Mouse (Mus musculus) stomach, embryonic 14.5 days (tissue): Measurements from ENCODE around the gene Snx13. TPM values are rescaled to one million over a fixed set of nuclear protein-coding genes. Genes with fewer than 3 reads are reported as not detected.

ENCODE experiments used
- ATAC-seq: fragments of 200-750 bp; cut with Nextera tagmentation; 2 replicates; pipeline ENCODE4 v1.8.0; 2017; ENCODE audit warnings: low read depth, moderate TSS enrichment; ENCODE audit not compliant: insufficient number of reproducible peaks, insufficient read depth, low FRiP score
- H3K27ac ChIP-seq: fragments of 300-500 bp; sonication (generic); 2 replicates; pipeline ENCODE4 v1.5.1; 2014; ENCODE audit warnings: mild to moderate bottlenecking, low read length, moderate library complexity, mixed read lengths
- H3K27me3 ChIP-seq: fragments of 300-500 bp; sonication (generic); 2 replicates; pipeline ENCODE4 v1.6.1; 2014; ENCODE audit warnings: low read length, control low read depth, mixed read lengths; ENCODE audit not compliant: control insufficient read depth, insufficient read depth
- H3K36me3 ChIP-seq: fragments of 300-500 bp; sonication (generic); 2 replicates; pipeline ENCODE4 v1.6.1; 2014; ENCODE audit warnings: mild to moderate bottlenecking, control low read depth, low read length, moderate library complexity, mixed read lengths; ENCODE audit not compliant: control insufficient read depth, insufficient read depth
- H3K4me1 ChIP-seq: fragments of 300-500 bp; sonication (generic); 2 replicates; pipeline ENCODE4 v1.6.1; 2014; ENCODE audit warnings: low read length, control low read depth, mixed read lengths; ENCODE audit not compliant: control insufficient read depth, insufficient read depth
- H3K4me2 ChIP-seq: fragments of 300-500 bp; sonication (generic); replicated peaks from 2 replicates; pipeline ENCODE4 v1.6.1; 2014; ENCODE audit warnings: low read depth, low read length, control low read depth
- H3K4me3 ChIP-seq: fragments of 300-500 bp; sonication (generic); 2 replicates; pipeline ENCODE4 v1.5.1; 2014; ENCODE audit warnings: low read depth, low read length, control low read depth
- H3K9ac ChIP-seq: fragments of 300-500 bp; sonication (generic); replicated peaks from 2 replicates; pipeline ENCODE4 v1.6.1; 2014; ENCODE audit warnings: low read depth, mild to moderate bottlenecking, control low read depth, low read length, moderate library complexity, mixed read lengths
- H3K9me3 ChIP-seq: fragments of 300-500 bp; sonication (generic); 2 replicates; pipeline ENCODE4 v1.6.1; 2016; ENCODE audit warnings: low read depth, low read length, control low read depth; ENCODE audit not compliant: control insufficient read depth
- WGBS: fragments of 180-500 bp; shearing (Covaris S2); extraction: QIAGEN DNeasy Blood & Tissue Kit; methylation state at CpG from one replicate; pipeline ENCODE4 v1.1.7; 2014; 5-methylcytosine and 5-hydroxymethylcytosine counted together
- polyA plus RNA-seq: library from polyadenylated mRNA; unstranded; fragments of >200 nt; fragmentation: Nextera tagmentation; extraction: Ambion mirVana; gene quantifications from 2 replicates; pipeline ENCODE4 v1.2.1, GENCODE M21; 2014

Snx13 gene
- polyA plus RNA-seq, 1 experiment from 2014 or later, result 24.8 TPM

GRCm38 (mm10) chr12:35013950-35014349 lies 33.0 kb upstream of the Snx13 start:
- no peaks in the 10 kb centered on the region for H3K9me3 ChIP-seq
- no peak overlapping the region for H3K9ac ChIP-seq
- H3K27ac ChIP-seq, result no peak overlapping the region
- no peak overlapping the region for H3K4me2 ChIP-seq
- no peaks in the 10 kb centered on the region for H3K4me1 ChIP-seq
- no peaks in the 10 kb centered on the region for H3K27me3 ChIP-seq
- H3K4me3 ChIP-seq, result no peak overlapping the region
- WGBS, result 66% methylated on average over 2 of the region's 2 CpGs
- no peaks in the 10 kb centered on the region for H3K36me3 ChIP-seq
- ATAC-seq, result no peak

GRCm38 (mm10) chr12:35016056-35016455 lies 30.9 kb upstream of the Snx13 start:
- no peak for ATAC-seq

GRCm38 (mm10) chr12:35016481-35017250 lies 30.3 kb upstream of the Snx13 start:
- H3K9ac ChIP-seq, result no peak overlapping the region
- H3K4me2 ChIP-seq, result no peak overlapping the region
- ATAC-seq, result no peak
- no peaks in the 10 kb centered on the region for H3K27me3 ChIP-seq
- H3K4me1 ChIP-seq, result no peaks in the 10 kb centered on the region
- no peaks in the 10 kb centered on the region for H3K36me3 ChIP-seq
- WGBS, result 79% methylated on average over 9 of the region's 9 CpGs
- no peak overlapping the region for H3K27ac ChIP-seq
- H3K4me3 ChIP-seq, result no peak overlapping the region
- H3K9me3 ChIP-seq, result no peaks in the 10 kb centered on the region

More at GRCm38 (mm10) chr12:35016056-35016455, 30.9 kb upstream of the Snx13 start:
- no peaks in the 10 kb centered on the region for H3K9me3 ChIP-seq
- no peaks in the 10 kb centered on the region for H3K36me3 ChIP-seq
- no peak overlapping the region for H3K9ac ChIP-seq
- H3K27me3 ChIP-seq, result no peaks in the 10 kb centered on the region
- no peak overlapping the region for H3K4me2 ChIP-seq
- WGBS, result 58% methylated on average over 3 of the region's 3 CpGs
- no peak overlapping the region for H3K4me3 ChIP-seq
- H3K27ac ChIP-seq, result no peak overlapping the region
- H3K4me1 ChIP-seq, result no peaks in the 10 kb centered on the region

GRCm38 (mm10) chr12:35018679-35019237 lies 28.2 kb upstream of the Snx13 start:
- Histone ChIP-seq H3K27me3 (no peaks in the 10 kb centered on the region), H3K4me2 (no peak overlapping the region), H3K36me3 (no peaks in the 10 kb centered on the region), H3K9me3 (no peaks in the 10 kb centered on the region), H3K9ac (no peak overlapping the region), H3K4me1 (no peaks in the 10 kb centered on the region), H3K27ac (no peak overlapping the region), H3K4me3 (no peak overlapping the region)
- 82% methylated on average over 9 of the region's 9 CpGs for WGBS
- ATAC-seq, result no peak

- Histone ChIP-seq H3K27me3 (no peaks in the 10 kb centered on the region), H3K4me1 (no peaks in the 10 kb centered on the region), H3K9ac (no peak overlapping the region), H3K4me3 (no peak overlapping the region), H3K9me3 (no peaks in the 10 kb centered on the region), H3K27ac (no peak overlapping the region), H3K36me3 (no peaks in the 10 kb centered on the region), H3K4me2 (no peak overlapping the region)
- 75% methylated on average over 9 of the region's 9 CpGs for WGBS
- ATAC-seq, result no peak
These were observed 25.7 kb upstream of the Snx13 start for GRCm38 (mm10) chr12:35021285-35021684.

- no peak for ATAC-seq
- no peaks in the 10 kb centered on the region for H3K9me3 ChIP-seq
- no peaks in the 10 kb centered on the region for H3K27me3 ChIP-seq
- H3K4me1 ChIP-seq, result no peaks in the 10 kb centered on the region
- no peak overlapping the region for H3K27ac ChIP-seq
- H3K4me3 ChIP-seq, result no peak overlapping the region
- no peak overlapping the region for H3K4me2 ChIP-seq
- no peaks in the 10 kb centered on the region for H3K36me3 ChIP-seq
- no peak overlapping the region for H3K9ac ChIP-seq
- 52% methylated on average over 10 of the region's 10 CpGs for WGBS
These were observed 24.9 kb upstream of the Snx13 start for GRCm38 (mm10) chr12:35022066-35022465.

GRCm38 (mm10) chr12:35025916-35026432 lies 21.0 kb upstream of the Snx13 start:
- H3K27ac ChIP-seq, result no peak overlapping the region
- no peaks in the 10 kb centered on the region for H3K9me3 ChIP-seq

GRCm38 (mm10) chr12:35027533-35027932 lies 19.5 kb upstream of the Snx13 start:
- Histone ChIP-seq H3K27ac (no peak overlapping the region), H3K9ac (no peak overlapping the region), H3K4me2 (no peak overlapping the region), H3K27me3 (no peaks in the 10 kb centered on the region), H3K36me3 (no peaks in the 10 kb centered on the region), H3K9me3 (no peaks in the 10 kb centered on the region), H3K4me3 (no peak overlapping the region), H3K4me1 (no peaks in the 10 kb centered on the region)
- no peak for ATAC-seq
- 41% methylated on average over 1 of the region's 1 CpGs for WGBS

More at GRCm38 (mm10) chr12:35025916-35026432, 21.0 kb upstream of the Snx13 start:
- no peak overlapping the region for H3K9ac ChIP-seq
- no peak overlapping the region for H3K4me3 ChIP-seq
- H3K36me3 ChIP-seq, result no peaks in the 10 kb centered on the region
- no peaks in the 10 kb centered on the region for H3K27me3 ChIP-seq
- ATAC-seq, result no peak
- H3K4me2 ChIP-seq, result no peak overlapping the region
- H3K4me1 ChIP-seq, result no peaks in the 10 kb centered on the region
- WGBS, result 72% methylated on average over 4 of the region's 4 CpGs
